Mouse (Mus musculus) bone marrow macrophage, adult 2 months (primary cell): Measurements from ENCODE around the gene Btbd1.

Source experiments
- CTCF ChIP-seq: IDR thresholded peaks from 2 replicates; pipeline ENCODE4 v1.5.1; 2012; ENCODE audit warnings: low read depth, mild to moderate bottlenecking, low read length, moderate library complexity
- POLR2A ChIP-seq: IDR thresholded peaks from 2 replicates; pipeline ENCODE4 v1.6.1; 2012; ENCODE audit warnings: mild to moderate bottlenecking, low read depth, low read length, borderline replicate concordance

DNA sequence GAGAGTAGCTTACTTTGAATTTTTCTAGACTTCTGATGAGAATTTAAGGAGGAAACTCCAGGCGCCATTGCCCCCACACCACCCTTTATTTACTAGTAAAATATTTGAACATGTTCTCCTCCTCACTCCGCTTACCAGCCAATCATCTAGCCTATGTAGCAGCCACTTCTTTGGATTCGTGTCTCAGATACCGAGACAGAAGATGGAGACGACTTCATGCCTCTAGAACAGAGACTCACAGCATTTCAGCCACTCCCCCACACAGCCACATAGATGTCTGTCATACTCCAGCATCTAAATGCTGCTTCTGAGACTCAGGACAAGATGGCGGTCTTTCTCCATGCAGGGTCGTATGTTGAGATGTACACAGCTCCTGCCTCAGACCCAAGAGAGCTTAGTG is 12.9 kb upstream of the Btbd1 start:
- no peak for TF ChIP-seq POLR2A
- no peak for TF ChIP-seq CTCF
